Mouse (Mus musculus): ENCODE measurements around the gene Tead1.

DNA sequence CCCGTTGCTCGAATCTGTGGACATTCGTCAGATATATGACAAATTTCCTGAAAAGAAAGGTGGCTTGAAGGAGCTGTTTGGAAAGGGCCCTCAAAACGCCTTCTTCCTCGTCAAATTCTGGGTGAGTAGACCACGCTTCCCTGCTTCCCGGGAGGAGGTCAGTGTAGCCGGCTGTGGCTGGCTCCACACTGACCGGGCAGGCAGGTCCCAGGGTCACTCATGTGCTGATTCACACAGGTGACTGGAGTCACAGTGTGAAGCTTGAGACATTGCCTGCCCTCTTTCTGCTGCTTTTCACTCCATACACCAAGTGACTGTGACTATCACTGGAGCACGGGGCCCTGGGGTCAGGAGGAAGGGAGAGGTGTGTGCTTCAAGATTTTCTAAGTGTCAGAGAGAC, 197.0 kb downstream of the Tead1 start:
- TF ChIP-seq CTCF (IDR thresholded peaks at IDR 0.05; ENCODE audit: low read depth, low read length) = no peak
- TF ChIP-seq GATA1 (IDR thresholded peaks at IDR 0.05; ENCODE audit: borderline replicate concordance, low read length) = no peak
